Mouse (Mus musculus) liver, embryonic 13.5 days (tissue): ENCODE data around the gene Dmpk. TPM values are rescaled to one million over a fixed set of nuclear protein-coding genes. Genes with fewer than 3 reads are reported as not detected.

ENCODE experiments used
- ATAC-seq: fragments of 200-750 bp; cut with Nextera tagmentation; 2 replicates; pipeline ENCODE4 v1.8.0; 2017; ENCODE audit warnings: low read depth, mild to moderate bottlenecking, moderate number of reproducible peaks, moderate library complexity
- DNase-seq: peaks from one replicate; pipeline ENCODE4 v3.0.0; 2022
- H3K27ac ChIP-seq: fragments of 300-500 bp; sonication (generic); 2 replicates; pipeline ENCODE4 v1.5.1; 2015; ENCODE audit warnings: moderate library complexity, mild to moderate bottlenecking, inconsistent platforms
- H3K27me3 ChIP-seq: fragments of 300-500 bp; sonication (generic); 2 replicates; pipeline ENCODE4 v1.6.1; 2015; ENCODE audit warnings: mild to moderate bottlenecking, inconsistent platforms
- H3K36me3 ChIP-seq: fragments of 300-500 bp; sonication (generic); 2 replicates; pipeline ENCODE4 v1.6.1; 2015; ENCODE audit warnings: mild to moderate bottlenecking, inconsistent platforms
- H3K4me1 ChIP-seq: fragments of 300-500 bp; sonication (generic); replicated peaks from 2 replicates; pipeline ENCODE4 v1.6.1; 2015; ENCODE audit warnings: inconsistent platforms
- H3K4me2 ChIP-seq: fragments of 300-500 bp; sonication (generic); 2 replicates; pipeline ENCODE4 v1.6.1; 2015; ENCODE audit warnings: inconsistent platforms, mild to moderate bottlenecking, moderate library complexity
- H3K4me3 ChIP-seq: fragments of 300-500 bp; sonication (generic); replicated peaks from 2 replicates; pipeline ENCODE4 v1.5.1; 2015; ENCODE audit warnings: mild to moderate bottlenecking, inconsistent platforms
- H3K9ac ChIP-seq: fragments of 300-500 bp; sonication (generic); 2 replicates; pipeline ENCODE4 v1.6.1; 2015; ENCODE audit warnings: mild to moderate bottlenecking, inconsistent platforms
- H3K9me3 ChIP-seq: fragments of 300-500 bp; sonication (generic); replicated peaks from 2 replicates; pipeline ENCODE4 v1.6.1; 2016; ENCODE audit warnings: inconsistent platforms
- WGBS: fragments of 180-500 bp; shearing (Covaris S2); methylation state at CpG from one replicate; pipeline ENCODE4 v1.1.7; 2015; ENCODE audit not compliant: insufficient replicate concordance; 5-methylcytosine and 5-hydroxymethylcytosine counted together
- microRNA-seq: library from miRNA; unstranded; fragments of <30 nt; microRNA quantifications from one replicate; pipeline ENCODE4, GENCODE M21; 2016
- polyA plus RNA-seq: library from polyadenylated mRNA; unstranded; fragments of >200 nt; fragmentation: Nextera tagmentation; extraction: Ambion mirVana; gene quantifications from 2 replicates; pipeline ENCODE4 v1.2.1, GENCODE M21; 2015

Dmpk gene
- polyA plus RNA-seq, 1 experiment from 2014 or later = 8.5 TPM

GRCm38 (mm10) chr7:19124713-19125112 is 41.1 kb downstream of the Dmpk start:
- no peaks in the 10 kb centered on the region for H3K9me3 ChIP-seq
- no peak for ATAC-seq
- DNase-seq = no peak
- no peak overlapping the region for H3K27ac ChIP-seq
- no peaks in the 10 kb centered on the region for H3K27me3 ChIP-seq
- peaks cover 21% of the 10 kb centered on the region for H3K4me1 ChIP-seq
- 0 out of 2 replicates have a peak, but pooled peaks cover 7% of the 10 kb centered on the region for H3K36me3 ChIP-seq
- WGBS = 79% methylated on average over 6 of the region's 6 CpGs
- no peak overlapping the region for H3K4me2 ChIP-seq
- no peak overlapping the region for H3K9ac ChIP-seq
- no peak overlapping the region for H3K4me3 ChIP-seq

GRCm38 (mm10) chr7:19127744-19128143 is 44.1 kb downstream of the Dmpk start:
- H3K4me2 ChIP-seq = no peak overlapping the region
- DNase-seq (no peak), ATAC-seq (no peak)
- peaks cover 22% of the 10 kb centered on the region for H3K4me1 ChIP-seq
- H3K4me3 ChIP-seq = no peak overlapping the region
- H3K9ac ChIP-seq = no peak overlapping the region
- no peaks in the 10 kb centered on the region for H3K9me3 ChIP-seq
- no peaks in the 10 kb centered on the region for H3K27me3 ChIP-seq
- 0 out of 2 replicates have a peak, but pooled peaks cover 7% of the 10 kb centered on the region for H3K36me3 ChIP-seq
- WGBS = 85% methylated on average over 5 of the region's 5 CpGs
- no peak overlapping the region for H3K27ac ChIP-seq

GRCm38 (mm10) chr7:19129396-19129795 is 45.7 kb downstream of the Dmpk start:
- no peak for ATAC-seq
- Histone ChIP-seq H3K27me3 (no peaks in the 10 kb centered on the region), H3K4me3 (no peak overlapping the region), H3K9ac (no peak overlapping the region), H3K4me1 (peaks cover 23% of the 10 kb centered on the region), H3K27ac (no peak overlapping the region), H3K9me3 (no peaks in the 10 kb centered on the region), H3K36me3 (peaks cover 7% of the 10 kb centered on the region; the same call in 1 of the 2 replicates), H3K4me2 (no peak overlapping the region)
- 83% methylated on average over 5 of the region's 5 CpGs for WGBS
- no peak for DNase-seq

DNA sequence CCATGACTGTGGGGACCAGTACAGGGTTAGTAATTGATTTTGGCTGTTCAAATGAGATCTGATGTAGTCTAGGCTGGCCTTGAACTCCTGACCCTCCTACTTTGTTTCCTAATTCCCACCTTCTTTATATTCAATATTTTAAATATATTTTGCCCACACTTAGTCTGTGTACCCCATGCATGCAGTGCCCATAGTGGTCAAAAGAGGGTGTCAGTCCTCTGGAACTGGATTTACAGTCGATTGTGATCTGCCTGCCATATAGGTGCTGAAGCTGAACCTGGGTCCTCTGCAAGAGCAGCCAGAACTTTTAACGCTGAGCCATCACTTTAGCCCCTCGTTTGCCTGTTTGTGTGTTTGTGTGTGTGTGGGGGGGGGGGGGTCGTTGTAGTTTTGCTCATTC is 47.0 kb downstream of the Dmpk start:
- Histone ChIP-seq H3K36me3 (peaks cover 16% of the 10 kb centered on the region), H3K4me2 (peak overlapping the region; percentile 72), H3K9me3 (no peaks in the 10 kb centered on the region), H3K4me1 (peaks cover 23% of the 10 kb centered on the region), H3K4me3 (peak overlapping the region; percentile 48; the same call in 1 of the 2 replicates), H3K9ac (no peak overlapping the region), H3K27ac (0 out of 2 replicates have a peak overlapping the region, but pooled peaks have one; percentile 73), H3K27me3 (no peaks in the 10 kb centered on the region)
- ATAC-seq (no peak), DNase-seq (no peak)
- 30% methylated on average over 4 of the region's 4 CpGs for WGBS

- peaks cover 19% of the 10 kb centered on the region for H3K36me3 ChIP-seq
- 2% methylated on average over 38 of the region's 39 CpGs for WGBS
- peaks cover 23% of the 10 kb centered on the region for H3K4me1 ChIP-seq
- peak overlapping the region; percentile 72 for H3K4me2 ChIP-seq
- ATAC-seq (peak; percentile 95), DNase-seq (peak; percentile 89)
- peak overlapping the region; percentile 73; the same call in 1 of the 2 replicates for H3K27ac ChIP-seq
- H3K9me3 ChIP-seq = no peaks in the 10 kb centered on the region
- no peaks in the 10 kb centered on the region for H3K27me3 ChIP-seq
- H3K4me3 ChIP-seq = peak overlapping the region; percentile 48
- H3K9ac ChIP-seq = peak overlapping the region; percentile 53
Measured at GRCm38 (mm10) chr7:19131324-19131848, 47.7 kb downstream of the Dmpk start.

GRCm38 (mm10) chr7:19136168-19136567 is 52.5 kb downstream of the Dmpk start:
- Histone ChIP-seq H3K4me2 (no peak overlapping the region), H3K27ac (no peak overlapping the region), H3K9ac (no peak overlapping the region), H3K9me3 (no peaks in the 10 kb centered on the region), H3K4me3 (no peak overlapping the region), H3K27me3 (no peaks in the 10 kb centered on the region), H3K4me1 (peaks cover 12% of the 10 kb centered on the region), H3K36me3 (peaks cover 56% of the 10 kb centered on the region)
- DNase-seq = no peak
- 86% methylated on average over 13 of the region's 13 CpGs for WGBS
- no peak for ATAC-seq

- no peak overlapping the region for H3K4me2 ChIP-seq
- no peaks in the 10 kb centered on the region for H3K27me3 ChIP-seq
- peaks cover 56% of the 10 kb centered on the region for H3K36me3 ChIP-seq
- ATAC-seq = no peak
- H3K9me3 ChIP-seq = no peaks in the 10 kb centered on the region
- no peak for DNase-seq
- no peak overlapping the region for H3K9ac ChIP-seq
- no peak overlapping the region for H3K27ac ChIP-seq
- peaks cover 6% of the 10 kb centered on the region for H3K4me1 ChIP-seq
- 86% methylated on average over 38 of the region's 38 CpGs for WGBS
- no peak overlapping the region for H3K4me3 ChIP-seq
Measured at GRCm38 (mm10) chr7:19136673-19137334, 53.2 kb downstream of the Dmpk start.

DNA sequence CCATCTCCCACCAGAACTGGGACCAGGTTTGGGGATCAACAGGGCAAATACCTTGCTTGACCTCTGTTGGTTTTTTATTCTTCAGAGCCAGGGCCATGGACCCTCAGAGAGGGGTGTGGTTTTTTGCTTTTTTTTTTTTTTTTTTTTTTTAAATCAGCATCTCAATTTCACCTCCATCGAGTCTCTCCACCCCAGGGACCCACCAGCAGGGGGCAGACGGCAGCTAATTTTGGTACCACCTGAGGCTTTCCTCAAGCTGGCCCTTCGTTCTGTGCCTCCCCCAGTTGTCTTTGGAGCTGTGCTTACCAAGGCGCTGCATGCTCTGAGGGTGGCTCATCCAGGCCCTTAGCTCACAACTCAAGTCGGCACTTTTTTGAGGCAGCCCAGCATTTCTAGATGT is 53.7 kb downstream of the Dmpk start:
- no peaks in the 10 kb centered on the region for H3K9me3 ChIP-seq
- peaks cover 56% of the 10 kb centered on the region for H3K36me3 ChIP-seq
- no peaks in the 10 kb centered on the region for H3K27me3 ChIP-seq
- H3K9ac ChIP-seq = no peak overlapping the region
- H3K4me3 ChIP-seq = no peak overlapping the region
- H3K4me1 ChIP-seq = 0 out of 2 replicates have a peak, but pooled peaks cover 2% of the 10 kb centered on the region
- DNase-seq (no peak), ATAC-seq (no peak)
- H3K27ac ChIP-seq = no peak overlapping the region
- WGBS = 49% methylated on average over 5 of the region's 5 CpGs
- H3K4me2 ChIP-seq = no peak overlapping the region

Small RNA genes lying within 50 kb of the gene (microRNA-seq; reads per million reads assigned to microRNA genes)
- not detected for gene Mir3100

Other genes starting within 250 kb of the Dmpk start
- gene Mill2, start 243.9 kb upstream of the Dmpk start, polyA plus RNA-seq = 0.08 and 0.20 TPM in 2 replicates
- gene Pglyrp1, start 212.5 kb upstream of the Dmpk start, polyA plus RNA-seq = 10.8 and 13.3 TPM in 2 replicates
- 10.7 and 12.3 TPM in 2 replicates for gene Ccdc61, start 173.4 kb upstream of the Dmpk start, polyA plus RNA-seq
- 0.08 TPM in 2 replicates for gene Nova2, start 158.0 kb upstream of the Dmpk start, polyA plus RNA-seq
- gene Nanos2, start 96.4 kb upstream of the Dmpk start, polyA plus RNA-seq = not detected in 2 replicates
- gene Mypop, start 92.6 kb upstream of the Dmpk start, polyA plus RNA-seq = 0.37 and 0.82 TPM in 2 replicates
- 9.2 and 9.3 TPM in 2 replicates for gene Irf2bp1, start 79.8 kb upstream of the Dmpk start, polyA plus RNA-seq
- 25.6 and 29.4 TPM in 2 replicates for gene Foxa3, start 60.3 kb upstream of the Dmpk start, polyA plus RNA-seq
- 15.0 and 17.4 TPM in 2 replicates for gene Sympk, start 59.5 kb upstream of the Dmpk start, polyA plus RNA-seq
- not detected in 2 replicates for gene Rsph6a, start 29.2 kb upstream of the Dmpk start, polyA plus RNA-seq
- gene Dmwd, start 7.6 kb upstream of the Dmpk start, polyA plus RNA-seq = 3.2 and 4.2 TPM in 2 replicates
- gene Six5, start 10.7 kb downstream of the Dmpk start, polyA plus RNA-seq = 0.67 and 0.82 TPM in 2 replicates
- 0.17 and 0.30 TPM in 2 replicates for gene Gm4969, start 34.5 kb downstream of the Dmpk start, polyA plus RNA-seq
- 5.6 and 6.4 TPM in 2 replicates for gene Fbxo46, start 36.0 kb downstream of the Dmpk start, polyA plus RNA-seq
- gene Qpctl, start 65.4 kb downstream of the Dmpk start, polyA plus RNA-seq = 4.0 and 4.3 TPM in 2 replicates
- 85.9 and 89.4 TPM in 2 replicates for gene Snrpd2, start 65.9 kb downstream of the Dmpk start, polyA plus RNA-seq
- gene Gipr, start 82.3 kb downstream of the Dmpk start, polyA plus RNA-seq = 0.17 and 0.28 TPM in 2 replicates
- gene Eml2, start 92.6 kb downstream of the Dmpk start, polyA plus RNA-seq = 3.6 and 4.4 TPM in 2 replicates
- 0.31 and 0.48 TPM in 2 replicates for gene Gpr4, start 128.7 kb downstream of the Dmpk start, polyA plus RNA-seq
- gene Opa3, start 144.5 kb downstream of the Dmpk start, polyA plus RNA-seq = 17.3 and 18.8 TPM in 2 replicates
- 45.6 and 46.7 TPM in 2 replicates for gene Vasp, start 188.0 kb downstream of the Dmpk start, polyA plus RNA-seq
- not detected in 2 replicates for gene Ppm1n, start 196.2 kb downstream of the Dmpk start, polyA plus RNA-seq
- 4.0 and 4.1 TPM in 2 replicates for gene Rtn2, start 198.8 kb downstream of the Dmpk start, polyA plus RNA-seq
- gene Fosb, start 226.2 kb downstream of the Dmpk start, polyA plus RNA-seq = 0.03 TPM in 1 of 2 replicates, not detected in the other